Mouse (Mus musculus) hindbrain, embryonic 11.5 days (tissue): ENCODE results near the gene Ly9. TPM values are rescaled to one million over a fixed set of nuclear protein-coding genes. Genes with fewer than 3 reads are reported as not detected.

Experiments
- ATAC-seq: fragments of 200-750 bp; cut with Nextera tagmentation; 2 replicates; pipeline ENCODE4 v1.8.0; 2017; ENCODE audit warnings: mild to moderate bottlenecking, moderate TSS enrichment, moderate library complexity; ENCODE audit not compliant: low FRiP score
- DNase-seq: peaks from one replicate; pipeline ENCODE4 v3.0.0-alpha.2; 2015; ENCODE audit warnings: low spot score
- H3K27ac ChIP-seq: fragments of 300-500 bp; sonication (generic); 2 replicates; pipeline ENCODE4 v1.5.1; 2014; ENCODE audit warnings: mild to moderate bottlenecking, low read depth, low read length
- H3K27me3 ChIP-seq: fragments of 300-500 bp; sonication (generic); 2 replicates; pipeline ENCODE4 v1.6.1; 2014; ENCODE audit warnings: mild to moderate bottlenecking, low read length, moderate library complexity, mixed read lengths; ENCODE audit not compliant: control insufficient read depth, insufficient read depth
- H3K36me3 ChIP-seq: fragments of 300-500 bp; sonication (generic); 2 replicates; pipeline ENCODE4 v1.6.1; 2014; ENCODE audit warnings: mild to moderate bottlenecking, low read length, moderate library complexity, mixed read lengths; ENCODE audit not compliant: control insufficient read depth, insufficient read depth
- H3K4me1 ChIP-seq: fragments of 300-500 bp; sonication (generic); replicated peaks from 2 replicates; pipeline ENCODE4 v1.6.1; 2014; ENCODE audit warnings: low read length, mixed read lengths; ENCODE audit not compliant: control insufficient read depth, insufficient read depth
- H3K4me2 ChIP-seq: fragments of 300-500 bp; sonication (generic); replicated peaks from 2 replicates; pipeline ENCODE4 v1.6.1; 2014; ENCODE audit warnings: mild to moderate bottlenecking, low read depth, low read length
- H3K4me3 ChIP-seq: fragments of 300-500 bp; sonication (generic); 2 replicates; pipeline ENCODE4 v1.5.1; 2014; ENCODE audit warnings: low read depth, low read length
- H3K9ac ChIP-seq: fragments of 300-500 bp; sonication (generic); 2 replicates; pipeline ENCODE4 v1.6.1; 2014; ENCODE audit warnings: low read depth, low read length
- H3K9me3 ChIP-seq: fragments of 300-500 bp; sonication (generic); 2 replicates; pipeline ENCODE4 v1.6.1; 2016; ENCODE audit warnings: low read length; ENCODE audit not compliant: control insufficient read depth
- WGBS: fragments of 180-500 bp; shearing (Covaris S2); extraction: QIAGEN DNeasy Blood & Tissue Kit; methylation state at CpG from one replicate; pipeline ENCODE4 v1.1.7; 2014; 5-methylcytosine and 5-hydroxymethylcytosine counted together
- polyA plus RNA-seq: library from polyadenylated mRNA; unstranded; fragments of >200 nt; fragmentation: Nextera tagmentation; extraction: Ambion mirVana; gene quantifications from 2 replicates; pipeline ENCODE4 v1.2.1, GENCODE M21; 2014

Gene Ly9
- polyA plus RNA-seq, 1 experiment from 2014 or later, result not detected

DNA sequence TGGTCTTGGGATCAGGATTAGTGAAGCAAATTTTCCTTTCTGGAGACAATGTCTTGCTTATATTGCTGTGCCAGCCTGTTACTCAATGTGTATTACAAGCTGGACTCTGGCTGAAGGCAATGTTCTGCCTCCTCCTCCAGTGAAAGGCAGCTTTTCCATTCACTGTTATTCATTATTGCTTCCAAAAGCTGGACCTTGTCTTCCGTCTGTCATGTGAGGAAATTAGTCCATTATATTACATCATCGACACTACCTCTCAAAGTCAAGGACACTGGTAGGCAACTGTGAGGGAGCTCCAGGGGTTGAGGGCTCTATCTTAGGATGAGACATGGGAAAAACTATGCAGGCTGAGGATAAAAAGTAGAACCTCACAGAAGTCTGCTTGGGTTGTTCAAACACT is 50.8 kb downstream of the Ly9 start:
- H3K4me2 ChIP-seq, result no peak overlapping the region
- no peak for ATAC-seq
- 88% methylated on average over 2 of the region's 2 CpGs for WGBS

DNA sequence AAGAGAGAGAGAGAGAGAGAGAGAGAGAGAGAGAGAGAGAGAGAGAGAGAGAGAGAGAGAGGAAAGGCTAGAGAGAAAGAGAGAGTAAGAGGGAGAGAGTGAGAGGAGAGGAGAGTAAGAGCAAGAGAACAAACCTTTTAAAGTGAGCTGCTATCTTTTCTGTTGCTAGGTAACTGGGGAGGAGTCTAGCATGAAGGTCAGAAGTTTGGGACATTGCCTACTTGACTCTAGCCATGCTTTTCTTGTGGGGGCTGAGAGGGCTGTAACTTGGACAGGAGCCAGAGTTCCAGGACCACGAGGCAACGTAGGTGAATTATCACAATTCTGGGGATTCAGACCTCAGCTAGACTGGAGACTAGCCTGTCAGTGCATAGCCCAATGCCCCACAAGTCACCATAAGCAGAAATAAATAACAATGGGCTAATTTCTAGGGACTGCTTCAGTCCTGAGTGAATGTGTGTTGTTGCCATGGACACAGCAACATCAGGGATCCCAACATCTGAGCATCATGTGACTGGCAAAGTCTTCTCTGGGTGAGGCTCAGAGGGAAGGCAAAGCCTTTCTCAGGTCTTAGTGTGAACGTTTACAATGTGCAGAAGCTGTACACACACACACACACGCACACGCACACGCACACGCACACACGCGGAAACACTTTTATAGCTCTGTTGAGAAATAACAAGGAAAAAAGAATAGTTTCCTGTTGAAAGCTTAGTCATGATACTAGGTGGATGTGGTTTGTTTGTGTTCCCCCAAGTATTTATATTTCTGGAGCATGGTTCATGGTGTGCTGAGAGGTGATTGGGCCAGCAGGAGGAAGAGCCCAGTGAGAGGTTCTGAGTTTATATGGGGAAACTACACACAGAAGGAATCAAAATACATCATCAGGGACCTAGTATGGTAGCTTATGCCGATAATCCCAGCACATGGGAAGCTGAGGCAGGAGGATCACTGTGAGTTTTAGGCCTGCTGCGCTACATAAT is 53.6 kb downstream of the Ly9 start:
- no peak overlapping the region for H3K4me3 ChIP-seq
- DNase-seq, result no peak
- WGBS, result 90% methylated on average over 11 of the region's 11 CpGs
- H3K27me3 ChIP-seq, result no peaks in the 10 kb centered on the region
- no peaks in the 10 kb centered on the region; the same call in 1 of the 2 replicates for H3K9me3 ChIP-seq
- H3K4me2 ChIP-seq, result no peak overlapping the region
- no peak overlapping the region for H3K9ac ChIP-seq
- H3K36me3 ChIP-seq, result no peaks in the 10 kb centered on the region
- ATAC-seq, result no peak
- H3K27ac ChIP-seq, result no peak overlapping the region
- H3K4me1 ChIP-seq, result no peaks in the 10 kb centered on the region

More for the DNA sequence above, 50.8 kb downstream of the Ly9 start:
- Histone ChIP-seq H3K27me3 (no peaks in the 10 kb centered on the region), H3K4me1 (no peaks in the 10 kb centered on the region), H3K27ac (no peak overlapping the region), H3K9me3 (no peaks in the 10 kb centered on the region), H3K36me3 (no peaks in the 10 kb centered on the region), H3K9ac (no peak overlapping the region), H3K4me3 (no peak overlapping the region)
- DNase-seq, result no peak

DNA sequence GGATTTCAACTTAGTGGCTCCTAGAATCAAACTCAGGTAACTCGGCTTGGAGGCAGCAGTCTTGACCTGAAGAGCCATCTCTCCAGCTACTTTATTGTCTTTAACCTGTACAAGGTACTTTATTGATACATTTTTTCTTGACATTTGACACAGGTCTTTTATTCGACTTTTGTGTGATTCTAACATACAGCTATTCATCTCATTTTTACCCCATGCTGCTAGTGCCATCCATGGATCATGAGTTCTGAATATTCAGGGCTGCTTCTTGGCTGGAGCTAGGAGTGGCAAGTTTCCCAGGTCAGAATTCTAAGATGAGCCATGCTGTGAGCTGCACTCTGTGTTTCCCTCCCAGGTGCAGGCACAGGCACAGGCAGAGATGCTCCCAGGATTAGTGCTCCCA is 55.0 kb downstream of the Ly9 start:
- H3K4me1 ChIP-seq, result no peaks in the 10 kb centered on the region

DNA sequence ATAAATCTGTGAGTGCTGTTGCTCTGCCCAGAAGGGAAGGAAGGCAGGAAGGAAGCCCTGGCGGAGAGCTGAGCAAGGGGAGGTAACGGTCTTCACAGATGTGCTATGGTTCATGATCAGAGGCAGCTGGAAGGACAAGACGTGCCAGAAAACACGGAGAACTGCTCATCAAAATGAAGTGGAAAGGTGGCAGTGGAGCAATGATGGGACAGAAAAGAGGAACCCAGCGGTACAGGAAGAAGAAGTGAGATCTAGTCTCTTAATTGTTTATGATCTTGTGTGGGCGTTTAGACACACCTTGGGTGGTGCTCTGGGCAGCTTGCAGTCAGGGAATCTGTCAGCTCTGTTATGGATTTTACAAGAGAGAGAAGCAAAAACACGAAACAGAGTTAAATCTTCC is 55.9 kb downstream of the Ly9 start:
- Histone ChIP-seq H3K27ac (no peak overlapping the region), H3K27me3 (no peaks in the 10 kb centered on the region), H3K9me3 (no peaks in the 10 kb centered on the region; the same call in 1 of the 2 replicates), H3K4me2 (no peak overlapping the region), H3K9ac (no peak overlapping the region), H3K4me3 (no peak overlapping the region), H3K36me3 (no peaks in the 10 kb centered on the region), H3K4me1 (no peaks in the 10 kb centered on the region)
- no peak for ATAC-seq
- 89% methylated on average over 7 of the region's 7 CpGs for WGBS
- no peak for DNase-seq

More for the DNA sequence above, 55.0 kb downstream of the Ly9 start:
- ATAC-seq, result no peak
- 81% methylated on average over 2 of the region's 2 CpGs for WGBS
- Histone ChIP-seq H3K4me3 (no peak overlapping the region), H3K36me3 (no peaks in the 10 kb centered on the region), H3K27me3 (no peaks in the 10 kb centered on the region), H3K27ac (no peak overlapping the region), H3K9ac (no peak overlapping the region), H3K4me2 (no peak overlapping the region), H3K9me3 (no peaks in the 10 kb centered on the region; the same call in 1 of the 2 replicates)
- no peak for DNase-seq

DNA sequence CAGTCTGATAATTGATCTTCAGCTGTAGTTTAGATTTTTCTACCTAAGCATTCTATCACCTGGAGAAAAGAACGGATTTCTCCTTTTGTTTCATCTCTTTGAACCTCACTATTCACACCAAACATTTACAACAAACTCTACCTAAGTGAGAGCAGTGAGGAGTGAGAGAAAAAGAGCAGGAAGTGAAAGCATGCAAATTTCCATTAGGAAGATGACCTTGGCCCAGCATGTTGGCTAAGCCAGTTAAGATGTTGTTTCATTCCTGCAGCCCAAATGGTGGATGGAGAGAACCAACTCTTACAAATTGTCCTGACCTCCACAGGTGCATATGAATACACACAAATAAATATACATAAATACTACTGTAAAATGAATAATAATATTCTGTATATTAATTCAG is 66.5 kb downstream of the Ly9 start:
- 82% methylated on average over 1 of the region's 1 CpGs for WGBS
- no peak for DNase-seq
- no peak overlapping the region for H3K4me3 ChIP-seq
- no peaks in the 10 kb centered on the region for H3K4me1 ChIP-seq
- H3K36me3 ChIP-seq, result no peaks in the 10 kb centered on the region
- H3K9me3 ChIP-seq, result no peaks in the 10 kb centered on the region; the same call in 1 of the 2 replicates
- ATAC-seq, result no peak
- no peak overlapping the region for H3K27ac ChIP-seq
- no peak overlapping the region for H3K4me2 ChIP-seq
- no peaks in the 10 kb centered on the region for H3K27me3 ChIP-seq
- H3K9ac ChIP-seq, result no peak overlapping the region

Other genes with a start within 250 kb of the Ly9 start
- gene Klhdc9, start 246.6 kb downstream of the Ly9 start, polyA plus RNA-seq, result 1.3 and 2.0 TPM in 2 replicates
- 0.66 and 0.96 TPM in 2 replicates for gene Nectin4, start 237.3 kb downstream of the Ly9 start, polyA plus RNA-seq
- gene Arhgap30, start 218.5 kb downstream of the Ly9 start, polyA plus RNA-seq, result 0.54 and 0.99 TPM in 2 replicates
- 122 and 143 TPM in 2 replicates for gene Usf1, start 196.1 kb downstream of the Ly9 start, polyA plus RNA-seq
- gene Tstd1, start 188.5 kb downstream of the Ly9 start, polyA plus RNA-seq, result 3.3 and 4.3 TPM in 2 replicates
- 16.9 and 20.1 TPM in 2 replicates for gene F11r, start 169.9 kb downstream of the Ly9 start, polyA plus RNA-seq
- 15.4 and 17.5 TPM in 2 replicates for gene Alyref2, start 103.9 kb downstream of the Ly9 start, polyA plus RNA-seq
- not detected in 2 replicates for gene Itln1, start 72.1 kb downstream of the Ly9 start, polyA plus RNA-seq
- gene Cd244a, start 48.2 kb downstream of the Ly9 start, polyA plus RNA-seq, result not detected in 2 replicates
- not detected in 2 replicates for gene Slamf7, start 45.6 kb upstream of the Ly9 start, polyA plus RNA-seq
- gene Cd48, start 74.6 kb upstream of the Ly9 start, polyA plus RNA-seq, result 0.60 and 1.1 TPM in 2 replicates
- 0.17 and 0.25 TPM in 2 replicates for gene Slamf1, start 159.7 kb upstream of the Ly9 start, polyA plus RNA-seq
- gene Cd84, start 232.3 kb upstream of the Ly9 start, polyA plus RNA-seq, result 0.64 and 0.77 TPM in 2 replicates